Mouse (Mus musculus) CD4-positive, CD25-positive, alpha-beta regulatory T cell, adult 4 months (primary cell): ENCODE measurements at regions not wholly inside any gene's neighbourhood (a gene's known extent, or its start where the extent isn't known, plus 50 kb on each side); places are given as distances from the start of the nearest gene placed in this dataset.

Source experiments
- ATAC-seq: one replicate; pipeline ENCODE4 v1.8.0; 2017

DNA sequence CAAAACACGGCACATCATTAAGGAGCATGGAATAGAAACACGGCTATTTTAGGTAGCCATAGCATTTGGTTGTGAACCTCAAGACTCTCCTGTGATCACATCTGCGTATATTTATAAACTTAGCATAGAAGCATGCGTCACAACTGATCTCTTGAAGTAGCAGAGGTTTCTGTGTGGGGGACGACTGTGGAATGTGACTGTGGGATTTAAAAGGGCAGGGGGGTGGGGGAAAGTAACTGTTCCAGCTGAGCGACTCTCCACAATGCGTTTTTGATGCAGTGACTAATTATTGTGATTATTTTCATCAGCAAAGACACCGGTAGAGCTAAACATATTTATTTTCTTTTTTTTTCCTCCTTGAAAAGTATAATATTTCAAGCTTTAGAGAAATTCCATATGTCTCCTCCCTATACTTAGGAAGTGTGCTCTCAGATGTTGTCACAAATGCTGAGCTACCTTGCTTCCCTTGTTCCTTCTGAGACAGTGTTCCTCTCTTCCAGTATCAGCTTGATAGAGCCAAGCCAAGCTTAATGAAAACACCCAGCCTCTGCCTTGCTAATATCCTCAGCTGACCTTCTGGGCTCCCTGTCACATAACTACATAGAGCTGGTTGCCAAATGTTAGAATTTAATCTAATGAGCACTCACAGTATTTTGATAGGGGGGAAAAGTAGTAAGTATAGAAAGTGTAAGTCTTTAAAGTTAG, 75.0 kb upstream of the Magi3 start:
- ATAC-seq, result no peak

DNA sequence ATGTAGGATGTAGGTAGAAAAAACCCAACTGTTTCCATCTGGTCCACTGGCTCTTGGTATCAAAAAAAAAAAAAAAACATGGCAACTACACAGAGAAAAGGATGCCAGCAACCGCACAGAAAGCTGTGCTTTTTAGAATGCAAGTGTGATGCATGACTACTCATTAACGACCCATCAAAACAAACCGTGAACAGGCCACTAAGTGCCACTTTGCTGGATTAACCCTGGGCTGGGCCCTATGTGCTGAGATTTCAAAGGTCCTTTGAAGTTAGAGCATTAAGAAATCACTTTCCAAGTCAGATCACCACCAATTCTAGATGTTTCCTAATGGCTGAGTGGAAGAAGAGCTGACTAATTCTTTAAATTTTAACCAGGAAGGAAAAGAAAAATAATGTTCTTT, 73.7 kb upstream of the Magi3 start:
- ATAC-seq, result no peak

DNA sequence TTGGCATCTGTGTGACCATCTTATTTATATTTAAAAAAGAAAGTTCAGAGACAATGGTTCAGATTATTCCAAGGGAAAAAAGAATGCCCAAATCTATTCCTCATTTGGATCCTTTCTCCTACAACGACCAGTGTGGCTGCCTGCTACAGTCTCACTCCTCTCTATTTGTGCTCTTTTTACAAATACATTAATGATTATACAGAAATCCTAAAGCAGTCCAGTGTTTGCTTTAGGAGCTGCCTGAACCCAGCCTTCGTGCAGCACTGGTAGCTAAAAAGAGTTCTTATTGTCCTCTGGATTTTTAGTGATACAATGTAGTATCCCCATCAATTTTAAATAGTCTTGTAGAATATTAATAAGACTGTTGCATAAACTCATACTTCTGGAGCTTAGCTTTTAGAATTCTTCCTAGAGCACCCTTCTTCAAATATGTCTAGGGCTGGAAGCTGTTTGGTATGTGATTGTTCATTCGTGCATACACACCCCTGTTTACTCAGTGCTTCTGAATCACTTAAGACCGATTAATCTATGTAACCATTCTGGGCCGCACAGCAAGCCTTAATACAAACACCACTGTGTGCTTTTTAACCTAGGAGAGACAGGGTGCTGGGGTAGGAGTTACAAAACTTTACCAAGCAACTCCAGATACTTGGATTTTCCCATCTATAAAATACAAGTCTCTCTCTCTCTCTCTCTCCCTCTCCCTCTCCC, 69.0 kb upstream of the Magi3 start:
- ATAC-seq, result no peak

DNA sequence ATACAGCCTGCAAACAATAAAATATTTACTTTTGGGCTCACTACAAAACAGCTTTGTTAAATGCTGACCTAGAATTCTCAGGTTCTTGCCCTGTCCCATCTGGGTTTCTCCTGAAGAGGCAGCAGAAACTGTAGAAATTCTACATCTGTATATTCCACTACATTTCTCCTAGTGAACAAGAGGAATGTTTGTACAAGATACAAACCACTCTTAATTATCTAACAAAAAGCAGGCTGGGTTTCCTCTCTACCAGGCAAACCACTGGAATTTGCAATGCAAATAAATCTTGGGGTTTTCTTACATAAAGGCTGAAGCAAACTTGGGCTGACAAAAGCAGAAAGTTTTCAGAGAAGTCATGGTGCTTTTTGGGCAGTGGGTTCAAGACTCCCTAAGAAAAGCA, 67.7 kb upstream of the Magi3 start:
- ATAC-seq, result no peak

DNA sequence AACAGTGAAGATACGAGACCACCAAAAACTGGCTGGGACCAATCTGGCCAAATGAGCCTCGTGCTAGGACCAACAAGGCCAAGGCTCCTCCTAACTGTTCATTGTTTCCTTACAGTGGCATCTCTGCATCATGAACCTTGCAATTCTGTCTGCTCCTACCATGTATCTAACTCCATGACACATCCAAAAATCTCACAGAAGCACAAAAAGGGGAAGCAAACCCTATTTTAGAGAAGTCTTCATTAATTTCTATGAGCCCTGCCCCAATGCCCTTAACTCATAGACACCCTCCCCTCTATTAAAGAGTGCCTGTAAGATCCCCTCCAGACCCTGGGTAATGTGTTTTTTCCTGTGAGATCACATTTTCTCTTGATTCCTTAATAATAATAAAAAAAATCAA, 64.8 kb upstream of the Magi3 start:
- ATAC-seq, result no peak

DNA sequence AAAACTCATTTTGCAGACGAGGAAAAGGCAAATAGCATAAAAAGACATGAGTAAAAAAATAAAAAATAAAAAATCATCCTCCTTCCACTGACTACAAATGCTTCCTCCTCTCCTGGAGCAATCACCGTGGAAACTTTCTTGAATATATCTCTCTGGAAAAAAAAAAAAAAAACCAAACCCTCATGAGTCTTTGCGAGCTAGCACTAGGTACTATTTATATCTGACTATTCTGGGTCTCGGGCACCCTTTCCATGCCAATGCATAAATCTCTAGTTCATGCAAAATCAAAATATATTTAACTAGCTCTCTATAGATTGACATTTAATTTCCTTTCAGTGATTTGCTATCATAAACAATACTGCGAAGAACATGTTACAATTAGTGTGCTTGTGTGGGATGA, 63.7 kb upstream of the Magi3 start:
- ATAC-seq, result no peak

DNA sequence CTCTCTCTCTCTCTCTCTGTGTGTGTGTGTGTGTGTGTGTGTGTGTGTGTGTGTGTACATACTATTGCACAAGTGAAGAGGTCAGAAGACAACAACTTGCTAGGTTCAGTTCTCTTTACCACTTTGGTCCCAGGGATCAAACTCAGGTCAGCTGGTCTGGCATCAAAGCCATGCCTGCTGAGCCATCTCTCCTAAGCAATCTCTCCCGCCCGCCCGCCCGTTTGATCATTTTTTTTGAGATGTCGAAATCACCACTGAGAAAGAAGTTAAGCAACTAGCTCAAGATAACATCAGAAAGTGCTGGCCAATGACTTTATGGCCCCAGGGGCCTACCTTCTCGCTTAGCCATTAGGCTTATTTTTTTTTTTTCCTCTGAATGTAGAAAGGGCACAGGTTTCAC, 59.3 kb upstream of the Magi3 start:
- no peak for ATAC-seq

DNA sequence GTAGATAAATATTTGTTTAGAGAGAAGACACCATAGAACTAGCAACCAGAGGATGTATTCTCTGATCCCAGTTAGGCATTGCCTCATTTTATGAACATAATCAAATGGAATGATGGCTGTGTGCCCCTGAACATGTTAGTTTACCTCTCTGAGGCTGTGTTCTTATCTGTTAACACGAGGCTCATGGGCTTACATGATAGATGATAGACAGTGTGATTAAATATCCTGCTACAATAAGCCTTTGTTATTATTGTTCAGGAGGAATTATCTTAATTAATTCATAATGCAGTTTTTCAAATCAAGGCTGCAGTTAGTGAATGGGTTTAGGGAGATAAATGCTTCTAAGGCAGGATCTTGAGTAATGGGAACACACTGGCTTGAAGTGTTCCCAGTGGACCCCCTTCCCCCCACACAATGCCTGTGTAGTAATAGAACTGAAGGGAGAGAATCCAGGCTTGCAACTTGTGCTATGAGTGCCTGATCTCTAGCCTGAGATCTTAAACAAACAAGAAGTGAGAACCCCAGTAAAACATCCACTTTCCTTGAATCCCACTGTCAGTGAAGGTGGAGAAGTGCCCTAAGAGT, 54.6 kb upstream of the Magi3 start:
- ATAC-seq, result no peak

DNA sequence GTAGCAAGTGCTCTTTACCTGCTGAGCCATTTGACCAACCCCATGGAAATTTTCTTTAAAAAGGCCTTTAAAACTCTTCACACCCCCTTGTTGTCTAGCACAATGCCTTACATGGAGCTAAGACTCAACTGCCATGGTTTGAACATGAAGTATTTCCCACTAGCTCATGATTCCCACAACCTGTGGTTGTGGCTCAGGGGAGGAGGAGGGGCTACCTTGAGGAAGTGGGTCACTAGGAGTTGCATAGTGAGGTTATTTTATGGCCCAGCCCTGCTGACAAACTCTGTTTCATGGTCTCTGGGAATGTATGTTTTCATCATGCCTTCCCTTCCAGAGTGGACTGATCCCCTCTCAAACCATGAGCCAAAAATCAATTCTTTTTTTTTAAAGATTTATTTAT, 53.9 kb upstream of the Magi3 start:
- ATAC-seq, result no peak
